Mouse (Mus musculus) limb, embryonic 15.5 days (tissue): ENCODE data around the gene Mthfs. TPM values are rescaled to one million over a fixed set of nuclear protein-coding genes. Genes with fewer than 3 reads are reported as not detected.
"Not testable (repeated sequence)": the region's sequence is repeated elsewhere in the genome, so short reads cannot be mapped to it uniquely, and the experiment has no call there.

Source experiments
- ATAC-seq: fragments of 200-750 bp; cut with Nextera tagmentation; 2 replicates; pipeline ENCODE4 v1.8.0; 2017; ENCODE audit warnings: low read depth, moderate TSS enrichment; ENCODE audit not compliant: insufficient number of reproducible peaks, low FRiP score, low TSS enrichment
- H3K27ac ChIP-seq: fragments of 300-500 bp; sonication (generic); 2 replicates; pipeline ENCODE4 v1.5.1; 2015; ENCODE audit warnings: moderate library complexity, mild to moderate bottlenecking, inconsistent platforms
- H3K27me3 ChIP-seq: fragments of 300-500 bp; sonication (generic); 2 replicates; pipeline ENCODE4 v1.6.1; 2015; ENCODE audit warnings: inconsistent platforms
- H3K36me3 ChIP-seq: fragments of 300-500 bp; sonication (generic); 2 replicates; pipeline ENCODE4 v1.6.1; 2015; ENCODE audit warnings: inconsistent platforms
- H3K4me1 ChIP-seq: fragments of 300-500 bp; sonication (generic); 2 replicates; pipeline ENCODE4 v1.6.1; 2015; ENCODE audit warnings: inconsistent platforms
- H3K4me2 ChIP-seq: fragments of 300-500 bp; sonication (generic); 2 replicates; pipeline ENCODE4 v1.6.1; 2015; ENCODE audit warnings: mild to moderate bottlenecking, inconsistent platforms
- H3K4me3 ChIP-seq: fragments of 300-500 bp; sonication (generic); 2 replicates; pipeline ENCODE4 v1.5.1; 2015; ENCODE audit warnings: mild to moderate bottlenecking, inconsistent platforms
- H3K9ac ChIP-seq: fragments of 300-500 bp; sonication (generic); 2 replicates; pipeline ENCODE4 v1.6.1; 2015; ENCODE audit warnings: inconsistent platforms
- H3K9me3 ChIP-seq: fragments of 300-500 bp; sonication (generic); 2 replicates; pipeline ENCODE4 v1.6.1; 2016; ENCODE audit warnings: inconsistent platforms
- WGBS: fragments of 180-500 bp; shearing (Covaris S2); methylation state at CpG from one replicate; pipeline ENCODE4 v1.1.7; 2015; 5-methylcytosine and 5-hydroxymethylcytosine counted together
- polyA plus RNA-seq: library from polyadenylated mRNA; unstranded; fragments of >200 nt; fragmentation: Nextera tagmentation; extraction: Ambion mirVana; gene quantifications from 2 replicates; pipeline ENCODE4 v1.2.1, GENCODE M21; 2015

Gene Mthfs
- polyA plus RNA-seq, 1 experiment from 2014 or later, result 34.3 TPM

DNA sequence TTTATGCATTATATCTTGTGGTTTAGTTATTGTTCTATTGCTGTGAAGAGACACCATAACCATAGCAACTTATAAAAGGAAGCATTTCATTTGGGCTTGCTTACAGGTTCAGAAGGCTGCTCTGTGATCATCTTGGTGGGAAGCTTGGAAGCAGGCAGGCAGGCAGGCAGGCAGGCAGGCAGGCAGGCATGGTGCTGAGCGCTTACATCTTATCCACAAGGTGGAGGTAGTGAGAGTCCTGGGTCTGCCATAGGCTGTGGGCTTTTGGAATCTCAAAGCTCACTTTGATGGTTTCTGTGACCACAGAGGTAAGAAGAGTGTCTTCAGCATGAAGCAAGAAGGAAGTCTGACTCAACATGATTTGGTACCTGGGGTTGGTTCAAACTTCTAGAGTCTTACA, 2.0 kb downstream of the Mthfs start:
- ATAC-seq, H3K4me3 ChIP-seq, H3K4me2 ChIP-seq, H3K9ac ChIP-seq, H3K27me3 ChIP-seq, H3K36me3 ChIP-seq, H3K9me3 ChIP-seq, H3K4me1 ChIP-seq, H3K27ac ChIP-seq: not testable (repeated sequence)
- 56% methylated on average over 1 of the region's 1 CpGs for WGBS

DNA sequence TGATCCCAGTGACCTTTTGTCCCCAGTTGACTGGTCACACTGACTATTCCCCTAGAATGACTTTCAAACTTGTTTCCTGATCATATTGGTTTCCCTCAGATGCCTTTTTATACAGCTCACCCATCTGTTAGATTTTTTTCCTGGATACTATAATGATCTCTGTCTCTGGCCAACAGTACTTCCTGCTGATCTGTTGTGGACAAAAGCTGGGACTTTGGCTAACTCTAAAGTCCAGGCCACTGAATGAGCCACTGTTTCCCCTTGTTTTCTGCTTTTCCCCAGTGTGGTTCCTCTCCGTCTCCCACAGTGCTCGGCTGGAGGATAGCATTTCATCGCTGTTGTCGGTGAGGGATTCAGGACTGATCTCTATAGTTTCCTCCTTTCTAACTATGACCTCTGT, 7.7 kb downstream of the Mthfs start:
- H3K4me3 ChIP-seq, H3K27ac ChIP-seq, ATAC-seq, H3K4me2 ChIP-seq, H3K36me3 ChIP-seq, H3K27me3 ChIP-seq, H3K9me3 ChIP-seq, H3K9ac ChIP-seq, H3K4me1 ChIP-seq: not testable (repeated sequence)
- WGBS, result 83% methylated on average over 4 of the region's 4 CpGs

DNA sequence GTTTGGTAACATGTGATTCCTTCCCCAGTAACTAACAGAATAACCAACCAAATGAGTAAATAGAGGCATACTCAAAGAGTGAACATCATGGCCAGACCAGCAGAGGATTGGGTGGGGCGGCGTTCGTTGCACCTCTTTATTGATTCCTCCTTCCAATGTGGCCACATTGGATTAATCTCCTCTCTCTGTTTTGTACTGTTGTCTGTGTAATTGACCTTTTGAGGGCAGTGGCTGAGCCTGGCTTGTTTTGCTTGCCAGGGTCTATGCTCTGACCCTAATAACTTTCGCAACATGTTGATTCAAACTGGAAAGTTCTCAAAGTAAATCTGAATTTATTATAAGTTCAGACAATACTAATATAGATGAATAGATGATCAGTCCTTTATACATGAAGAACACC, 9.2 kb downstream of the Mthfs start:
- not testable (repeated sequence) for ATAC-seq

DNA sequence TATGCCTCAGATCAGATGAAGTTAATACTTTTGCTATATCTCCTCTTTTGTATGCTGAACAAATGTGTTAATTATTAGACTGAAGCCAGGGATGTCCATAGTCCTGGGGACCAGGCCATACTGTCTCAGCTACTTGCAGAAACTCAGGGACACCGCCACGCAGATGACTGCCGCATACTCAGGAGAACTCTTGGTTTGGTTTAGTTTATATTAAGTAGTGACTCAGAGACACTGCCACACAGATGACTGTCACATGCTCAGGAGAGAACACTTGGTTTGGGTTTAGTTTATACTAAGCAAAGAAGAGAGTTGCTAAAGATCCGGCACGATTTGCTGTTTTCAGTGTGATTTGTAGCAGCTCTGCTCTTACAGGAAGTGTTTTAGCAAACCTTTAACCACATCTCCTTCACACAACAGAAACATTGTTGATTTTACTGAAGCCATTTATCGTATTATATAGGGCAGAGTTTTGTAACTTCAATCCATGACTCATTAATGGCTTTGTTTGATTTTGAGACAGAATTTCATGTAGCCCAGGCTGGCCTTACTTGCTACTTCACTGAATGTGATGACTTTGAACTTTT, 10.3 kb downstream of the Mthfs start:
- H3K4me3 ChIP-seq, H3K4me1 ChIP-seq, H3K36me3 ChIP-seq, H3K9me3 ChIP-seq, H3K27me3 ChIP-seq, H3K9ac ChIP-seq, H3K27ac ChIP-seq, H3K4me2 ChIP-seq, ATAC-seq: not testable (repeated sequence)
- WGBS, result 79% methylated on average over 6 of the region's 6 CpGs

More for the DNA sequence above, 9.2 kb downstream of the Mthfs start:
- H3K36me3 ChIP-seq, H3K4me1 ChIP-seq, H3K4me3 ChIP-seq, H3K27ac ChIP-seq, H3K27me3 ChIP-seq, H3K9me3 ChIP-seq, H3K9ac ChIP-seq, H3K4me2 ChIP-seq: not testable (repeated sequence)
- WGBS, result 92% methylated on average over 3 of the region's 4 CpGs

DNA sequence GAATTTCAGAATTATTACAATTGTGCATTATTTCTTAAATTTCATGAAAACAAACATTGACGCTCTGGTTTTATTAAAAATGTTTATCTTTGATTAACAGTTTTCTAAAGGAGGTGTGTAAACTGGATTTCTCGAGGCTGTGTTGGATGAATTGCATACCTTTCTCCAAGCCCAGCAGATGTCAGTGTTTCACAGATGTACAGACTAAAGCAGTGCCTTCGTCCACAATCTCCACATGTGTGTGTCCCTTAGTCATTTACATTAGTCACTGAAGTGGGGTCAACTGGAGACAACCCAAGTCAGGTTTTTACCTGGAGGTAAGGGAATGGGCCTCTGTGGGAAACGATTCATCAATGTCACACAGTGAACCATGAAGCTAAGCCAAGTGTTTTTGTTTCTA, 15.6 kb downstream of the Mthfs start:
- H3K27ac ChIP-seq, result no peak overlapping the region
- no peaks in the 10 kb centered on the region for H3K27me3 ChIP-seq
- H3K4me2 ChIP-seq, result no peak overlapping the region
- 55% methylated on average over 4 of the region's 4 CpGs for WGBS
- no peak for ATAC-seq
- no peaks in the 10 kb centered on the region for H3K9me3 ChIP-seq
- no peaks in the 10 kb centered on the region for H3K36me3 ChIP-seq
- no peak overlapping the region for H3K4me3 ChIP-seq
- no peak overlapping the region for H3K9ac ChIP-seq
- H3K4me1 ChIP-seq, result no peaks in the 10 kb centered on the region

DNA sequence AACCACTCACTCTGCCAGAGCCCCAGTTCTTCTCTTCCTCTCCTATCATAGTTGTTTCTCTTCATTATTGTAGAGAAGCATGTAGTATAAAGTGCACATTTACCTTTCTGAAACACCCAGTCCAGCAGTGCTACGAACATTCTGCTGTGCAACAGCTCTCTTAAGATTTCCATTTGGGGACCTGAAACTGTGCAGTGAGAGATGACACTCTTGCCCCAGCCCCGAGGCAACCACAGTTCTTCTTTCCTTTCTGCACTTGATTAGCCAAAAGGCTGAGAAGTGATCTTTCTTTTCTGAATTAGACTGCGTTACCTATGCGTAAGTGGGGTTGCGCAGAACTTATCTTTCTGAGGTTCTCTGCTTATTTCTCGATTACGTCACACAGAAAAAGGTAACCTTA, 17.6 kb downstream of the Mthfs start:
- Histone ChIP-seq H3K9me3 (no peaks in the 10 kb centered on the region), H3K27me3 (no peaks in the 10 kb centered on the region), H3K4me2 (no peak overlapping the region), H3K4me3 (no peak overlapping the region), H3K27ac (no peak overlapping the region), H3K36me3 (no peaks in the 10 kb centered on the region), H3K9ac (no peak overlapping the region), H3K4me1 (no peaks in the 10 kb centered on the region)
- ATAC-seq, result no peak
- WGBS, result 85% methylated on average over 7 of the region's 7 CpGs

DNA sequence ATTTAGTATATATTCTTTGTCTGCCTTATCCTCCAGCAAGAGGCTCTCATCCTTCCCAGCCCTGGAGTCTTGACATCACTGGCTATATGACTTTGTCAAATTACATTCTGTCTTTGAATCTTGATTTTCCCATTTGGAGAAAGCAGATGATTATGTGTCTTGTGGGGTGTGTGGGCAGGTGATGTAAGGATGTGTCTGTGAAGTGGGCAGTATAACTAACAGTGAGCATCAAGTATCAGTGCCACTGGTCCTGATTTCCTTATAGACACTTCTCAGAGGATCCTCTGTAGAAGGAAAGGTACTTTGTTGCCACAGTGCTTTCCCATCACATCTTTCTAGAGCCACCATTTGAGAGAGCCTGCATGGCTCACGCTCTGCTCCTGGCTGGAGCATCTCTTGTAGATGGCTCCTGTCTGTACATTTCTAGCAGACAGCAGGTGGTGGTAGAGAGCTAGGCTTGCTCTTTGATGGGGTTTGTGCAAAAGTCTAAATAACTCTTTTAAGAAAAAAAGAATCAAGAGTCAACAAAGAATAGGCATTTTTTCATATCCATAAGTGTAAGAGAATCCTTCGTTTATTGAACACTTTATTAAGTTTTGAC, 20.5 kb downstream of the Mthfs start:
- H3K9me3 ChIP-seq, H3K27ac ChIP-seq, H3K4me3 ChIP-seq, H3K27me3 ChIP-seq, H3K9ac ChIP-seq, H3K4me1 ChIP-seq, H3K36me3 ChIP-seq, ATAC-seq, H3K4me2 ChIP-seq: not testable (repeated sequence)
- WGBS, result 57% methylated on average over 1 of the region's 2 CpGs

DNA sequence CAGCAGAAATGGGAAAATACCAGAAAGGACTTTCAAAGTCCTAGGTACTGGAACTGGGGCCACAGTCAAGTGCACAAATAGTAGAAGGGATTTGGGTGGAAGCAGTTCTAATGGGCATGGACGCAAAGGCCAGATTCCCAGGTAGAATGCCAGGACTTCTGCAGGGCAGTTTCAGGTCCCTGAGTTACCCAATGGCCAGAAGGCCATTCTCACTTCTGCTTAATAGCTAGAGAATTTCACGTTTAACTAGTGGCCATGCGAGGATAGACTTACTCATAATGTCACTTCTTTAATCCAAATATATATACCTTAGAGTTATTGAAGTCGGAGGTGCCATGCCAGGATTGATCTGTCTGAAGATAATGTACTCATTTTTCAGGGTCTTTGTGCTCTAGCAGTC, 26.7 kb downstream of the Mthfs start:
- H3K9me3 ChIP-seq, H3K27ac ChIP-seq, ATAC-seq, H3K4me1 ChIP-seq, H3K4me3 ChIP-seq, H3K4me2 ChIP-seq, H3K27me3 ChIP-seq, H3K9ac ChIP-seq, H3K36me3 ChIP-seq: not testable (repeated sequence)
- 85% methylated on average over 4 of the region's 4 CpGs for WGBS

DNA sequence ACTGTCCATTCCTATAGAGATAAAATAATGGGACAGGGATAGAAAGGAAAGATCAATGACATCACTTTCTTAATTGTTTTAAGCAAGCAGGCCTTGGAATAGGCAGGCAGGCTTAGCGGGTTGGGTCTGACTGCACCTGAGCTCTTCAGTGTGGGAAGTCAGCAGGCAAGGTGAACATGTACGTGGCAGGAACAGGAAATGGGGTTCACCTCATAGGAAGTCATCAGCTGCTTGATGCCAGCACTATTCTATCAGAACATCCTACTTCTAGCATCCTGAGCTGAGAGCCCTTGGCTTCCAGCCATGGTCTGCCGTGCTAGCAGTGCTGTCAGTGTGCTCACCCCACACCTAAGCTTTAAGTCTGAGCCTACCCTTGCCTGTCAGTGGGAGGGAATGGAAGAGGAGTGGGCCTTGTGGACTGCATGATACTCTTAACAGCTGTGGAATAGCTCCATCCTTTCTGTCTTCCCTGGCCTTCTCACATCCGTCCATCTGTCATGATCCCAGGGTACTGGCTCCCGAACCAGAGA, 28.6 kb downstream of the Mthfs start:
- 78% methylated on average over 4 of the region's 5 CpGs for WGBS
- not testable (repeated sequence) for H3K4me1 ChIP-seq, H3K27me3 ChIP-seq, H3K9me3 ChIP-seq, H3K36me3 ChIP-seq, ATAC-seq, H3K4me3 ChIP-seq, H3K4me2 ChIP-seq, H3K27ac ChIP-seq, H3K9ac ChIP-seq

DNA sequence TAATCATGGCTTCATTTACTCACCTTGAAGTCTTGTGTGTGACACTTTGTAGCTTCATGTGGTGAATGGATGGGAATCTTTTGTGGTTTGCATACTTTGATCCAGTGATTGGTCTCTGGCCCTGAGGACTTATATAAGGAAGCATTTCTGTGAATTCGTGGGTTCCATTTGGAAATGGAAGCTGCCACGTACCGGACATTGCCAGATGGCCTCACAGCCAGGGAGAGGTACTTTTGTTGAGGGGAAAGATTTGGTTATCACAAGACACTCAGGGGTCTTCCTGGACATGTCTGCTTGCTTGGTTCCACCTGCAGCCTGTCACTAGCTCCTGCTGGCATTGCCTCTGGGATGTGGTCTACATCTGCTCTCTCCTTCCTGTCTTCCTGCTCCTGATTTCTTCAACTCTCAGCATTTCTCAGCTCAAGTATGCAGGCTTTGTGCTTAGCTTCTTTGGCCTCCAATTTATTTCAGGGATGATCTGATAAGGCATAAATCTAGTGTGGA, 30.1 kb downstream of the Mthfs start:
- not testable (repeated sequence) for H3K9me3 ChIP-seq, H3K27ac ChIP-seq, H3K4me1 ChIP-seq, ATAC-seq, H3K27me3 ChIP-seq, H3K4me2 ChIP-seq, H3K36me3 ChIP-seq, H3K9ac ChIP-seq, H3K4me3 ChIP-seq
- WGBS, result 80% methylated on average over 3 of the region's 3 CpGs

DNA sequence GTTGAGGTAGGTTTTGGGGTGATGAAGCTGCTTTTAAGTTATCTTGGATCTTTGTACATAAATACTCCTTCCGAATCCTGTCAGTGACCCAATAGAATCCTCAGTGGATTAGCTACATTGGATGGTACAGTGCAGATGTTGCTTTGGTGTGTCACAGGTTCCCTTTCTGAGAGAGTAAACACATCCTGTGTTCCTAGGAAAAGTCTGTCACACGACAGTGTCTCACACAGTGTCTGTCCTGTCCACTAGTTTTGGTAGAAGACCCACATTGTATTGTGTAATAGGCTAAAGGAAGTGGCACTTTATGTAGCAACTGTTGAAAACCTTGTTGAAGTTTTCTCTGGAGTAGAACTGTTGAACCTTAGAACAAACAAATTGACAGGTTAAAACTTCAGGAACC, 42.9 kb downstream of the Mthfs start:
- Histone ChIP-seq H3K27me3 (no peaks in the 10 kb centered on the region), H3K4me2 (no peak overlapping the region), H3K9ac (no peak overlapping the region), H3K9me3 (no peaks in the 10 kb centered on the region), H3K27ac (no peak overlapping the region), H3K36me3 (no peaks in the 10 kb centered on the region), H3K4me3 (no peak overlapping the region), H3K4me1 (no peaks in the 10 kb centered on the region)
- WGBS, result 84% methylated on average over 2 of the region's 2 CpGs
- no peak for ATAC-seq

DNA sequence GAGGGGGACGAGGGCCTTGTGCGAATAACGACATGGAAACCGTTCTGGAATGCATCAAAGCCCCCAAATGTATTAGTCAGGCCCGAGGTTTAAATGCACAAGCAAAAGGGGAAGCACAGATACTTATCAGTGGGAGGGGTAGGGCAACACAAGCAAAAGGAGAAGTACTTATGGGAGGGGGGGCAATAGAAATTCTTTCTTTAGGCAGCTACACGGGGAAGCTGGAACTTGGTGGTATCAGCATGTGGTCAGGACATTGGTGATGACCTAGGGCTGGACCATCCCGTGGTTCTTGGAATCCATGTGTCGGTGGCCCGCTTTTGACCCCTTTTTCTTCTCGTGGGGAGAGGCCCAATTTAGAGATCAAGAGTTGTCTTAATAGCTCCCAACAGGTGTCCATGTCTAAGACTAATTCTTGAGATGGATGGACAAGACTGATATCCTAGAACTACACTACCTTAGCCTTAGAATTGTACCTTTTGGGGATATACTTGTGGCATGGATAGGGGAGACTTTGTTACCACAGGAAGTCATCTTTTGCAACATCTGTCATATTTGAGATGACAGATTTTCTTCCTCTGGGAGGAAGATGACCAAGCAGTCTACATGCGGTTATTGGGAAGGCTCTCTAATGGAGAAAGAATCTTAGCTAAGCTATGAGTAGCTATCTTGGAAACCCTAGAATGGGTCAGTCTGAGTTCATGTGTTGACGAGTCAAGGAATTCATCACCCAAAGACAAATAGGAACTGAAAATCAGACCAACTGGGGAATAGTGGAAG, 46.3 kb downstream of the Mthfs start:
- Histone ChIP-seq H3K9me3 (no peaks in the 10 kb centered on the region), H3K9ac (no peak overlapping the region)
- WGBS, result 85% methylated on average over 12 of the region's 12 CpGs

More for the DNA sequence above, 46.3 kb downstream of the Mthfs start:
- Histone ChIP-seq H3K27ac (no peak overlapping the region), H3K4me1 (no peaks in the 10 kb centered on the region), H3K27me3 (no peaks in the 10 kb centered on the region), H3K36me3 (no peaks in the 10 kb centered on the region), H3K4me2 (no peak overlapping the region), H3K4me3 (no peak overlapping the region)
- no peak for ATAC-seq
